Mouse (Mus musculus) forebrain, postnatal 0 days (tissue): ENCODE results near the gene Cant1. TPM values are rescaled to one million over a fixed set of nuclear protein-coding genes. Genes with fewer than 3 reads are reported as not detected.

ENCODE experiments used
- ATAC-seq: fragments of 200-750 bp; cut with Nextera tagmentation; 2 replicates; pipeline ENCODE4 v1.8.0; 2017; ENCODE audit warnings: mild to moderate bottlenecking, moderate library complexity
- DNase-seq: peaks from one replicate; pipeline ENCODE4 v3.0.0-alpha.2; 2015
- H3K27ac ChIP-seq: fragments of 300-500 bp; sonication (generic); 2 replicates; pipeline ENCODE4 v1.5.1; 2014; ENCODE audit warnings: low read depth, mild to moderate bottlenecking, antibody characterized with exemption, low read length, moderate library complexity, mixed read lengths
- H3K27me3 ChIP-seq: fragments of 300-500 bp; sonication (generic); 2 replicates; pipeline ENCODE4 v1.6.1; 2014; ENCODE audit warnings: mild to moderate bottlenecking, low read length, mixed read lengths; ENCODE audit not compliant: insufficient read depth
- H3K36me3 ChIP-seq: fragments of 300-500 bp; sonication (generic); 2 replicates; pipeline ENCODE4 v1.6.1; 2014; ENCODE audit warnings: mild to moderate bottlenecking, moderate library complexity; ENCODE audit not compliant: insufficient read depth
- H3K4me1 ChIP-seq: fragments of 300-500 bp; sonication (generic); 2 replicates; pipeline ENCODE4 v1.6.1; 2014; ENCODE audit warnings: antibody characterized with exemption; ENCODE audit not compliant: insufficient read depth
- H3K4me2 ChIP-seq: fragments of 300-500 bp; sonication (generic); 2 replicates; pipeline ENCODE4 v1.6.1; 2014; ENCODE audit warnings: low read depth, mild to moderate bottlenecking, moderate library complexity
- H3K4me3 ChIP-seq: fragments of 300-500 bp; sonication (generic); 2 replicates; pipeline ENCODE4 v1.5.1; 2014; ENCODE audit warnings: low read depth, low read length, mixed read lengths
- H3K9ac ChIP-seq: fragments of 300-500 bp; sonication (generic); 2 replicates; pipeline ENCODE4 v1.6.1; 2014; ENCODE audit warnings: mild to moderate bottlenecking
- H3K9me3 ChIP-seq: fragments of 300-500 bp; sonication (generic); 2 replicates; pipeline ENCODE4 v1.6.1; 2016; ENCODE audit warnings: low read length
- CTCF ChIP-seq: sonication (generic); IDR thresholded peaks from 2 replicates; pipeline ENCODE4 v1.5.1; 2016; ENCODE audit warnings: antibody characterized with exemption, control low read depth, low read depth
- WGBS: fragments of 180-500 bp; shearing (Covaris S2); extraction: QIAGEN DNeasy Blood & Tissue Kit; methylation state at CpG from one replicate; pipeline ENCODE4 v1.1.7; 2014; 5-methylcytosine and 5-hydroxymethylcytosine counted together
- polyA plus RNA-seq: library from polyadenylated mRNA; unstranded; fragments of >200 nt; fragmentation: Nextera tagmentation; extraction: Ambion mirVana; gene quantifications from 2 replicates; pipeline ENCODE4 v1.2.1, GENCODE M21; 2015
- total RNA-seq: library from RNA; depleted of rRNA; stranded (reverse); fragments of >200 nt; gene quantifications from 2 replicates; pipeline ENCODE4 v1.2.3, GENCODE M21; 2014

The Cant1 gene
- total and polyA plus RNA-seq, 2 experiments from 2014 or later: 31.6 to 52.4 TPM

GRCm38 (mm10) chr11:118442691-118443090 is 23.8 kb upstream of the Cant1 start:
- Histone ChIP-seq H3K4me3 (no peak overlapping the region), H3K36me3 (no peaks in the 10 kb centered on the region), H3K4me2 (no peak overlapping the region), H3K9ac (no peak overlapping the region), H3K27ac (no peak overlapping the region), H3K4me1 (peaks cover 5% of the 10 kb centered on the region; the same call in 1 of the 2 replicates), H3K27me3 (no peaks in the 10 kb centered on the region), H3K9me3 (no peaks in the 10 kb centered on the region)
- DNase-seq (no peak), ATAC-seq (no peak)
- no peak for TF ChIP-seq CTCF
- WGBS: 75% methylated on average over 13 of the region's 13 CpGs

GRCm38 (mm10) chr11:118438665-118439414 is 20.0 kb upstream of the Cant1 start:
- H3K4me2 ChIP-seq: no peak overlapping the region
- H3K27me3 ChIP-seq: no peaks in the 10 kb centered on the region
- peak overlapping the region; percentile 17 for H3K27ac ChIP-seq
- no peaks in the 10 kb centered on the region for H3K36me3 ChIP-seq
- H3K9me3 ChIP-seq: no peaks in the 10 kb centered on the region
- WGBS: 14% methylated on average over 11 of the region's 11 CpGs
- H3K9ac ChIP-seq: no peak overlapping the region
- DNase-seq: peak; percentile 62
- TF ChIP-seq CTCF: no peak
- no peak overlapping the region for H3K4me3 ChIP-seq
- peak; percentile 83 for ATAC-seq
- peaks cover 11% of the 10 kb centered on the region for H3K4me1 ChIP-seq

GRCm38 (mm10) chr11:118436471-118436935 is 17.6 kb upstream of the Cant1 start:
- Histone ChIP-seq H3K27ac (peak overlapping the region; percentile 50; the same call in 1 of the 2 replicates), H3K4me1 (peaks cover 13% of the 10 kb centered on the region), H3K4me2 (no peak overlapping the region), H3K36me3 (no peaks in the 10 kb centered on the region), H3K4me3 (no peak overlapping the region), H3K9me3 (no peaks in the 10 kb centered on the region), H3K27me3 (no peaks in the 10 kb centered on the region), H3K9ac (no peak overlapping the region)
- peak; percentile 59 for TF ChIP-seq CTCF
- peak; percentile 84 for ATAC-seq
- WGBS: 10% methylated on average over 6 of the region's 6 CpGs
- peak; percentile 70 for DNase-seq

- Histone ChIP-seq H3K9ac (0 out of 2 replicates have a peak overlapping the region, but pooled peaks have one; percentile 18), H3K4me1 (peaks cover 13% of the 10 kb centered on the region), H3K27me3 (no peaks in the 10 kb centered on the region), H3K4me2 (peak overlapping the region; percentile 25), H3K27ac (no peak overlapping the region), H3K4me3 (peak overlapping the region; percentile 13; the same call in 1 of the 2 replicates), H3K9me3 (no peaks in the 10 kb centered on the region), H3K36me3 (no peaks in the 10 kb centered on the region)
- ATAC-seq (no peak), DNase-seq (no peak)
- WGBS: 48% methylated on average over 13 of the region's 13 CpGs
- no peak for TF ChIP-seq CTCF
Observed at GRCm38 (mm10) chr11:118434093-118434492, 15.2 kb upstream of the Cant1 start.

- H3K27me3 ChIP-seq: no peaks in the 10 kb centered on the region
- H3K9ac ChIP-seq: 0 out of 2 replicates have a peak overlapping the region, but pooled peaks have one; percentile 18
- WGBS: 39% methylated on average over 10 of the region's 10 CpGs
- H3K9me3 ChIP-seq: no peaks in the 10 kb centered on the region
- peak overlapping the region; percentile 25 for H3K4me2 ChIP-seq
- peaks cover 12% of the 10 kb centered on the region for H3K4me1 ChIP-seq
- peak overlapping the region; percentile 13; the same call in 1 of the 2 replicates for H3K4me3 ChIP-seq
- H3K27ac ChIP-seq: no peak overlapping the region
- DNase-seq (no peak), ATAC-seq (no peak)
- H3K36me3 ChIP-seq: no peaks in the 10 kb centered on the region
- no peak for TF ChIP-seq CTCF
Observed at GRCm38 (mm10) chr11:118433398-118433868, 14.5 kb upstream of the Cant1 start.

- H3K36me3 ChIP-seq: no peaks in the 10 kb centered on the region
- peaks cover 14% of the 10 kb centered on the region for H3K4me1 ChIP-seq
- ATAC-seq: no peak
- no peak overlapping the region for H3K4me2 ChIP-seq
- no peak for DNase-seq
- TF ChIP-seq CTCF: no peak
- H3K27ac ChIP-seq: no peak overlapping the region
- no peak overlapping the region for H3K4me3 ChIP-seq
- H3K9me3 ChIP-seq: no peaks in the 10 kb centered on the region
- WGBS: 80% methylated on average over 16 of the region's 16 CpGs
- H3K9ac ChIP-seq: no peak overlapping the region
- no peaks in the 10 kb centered on the region for H3K27me3 ChIP-seq
Observed at GRCm38 (mm10) chr11:118431100-118431948, 12.4 kb upstream of the Cant1 start.
